ENCODE assay signal across 8 mouse cellular contexts in the genomic region with DNA sequence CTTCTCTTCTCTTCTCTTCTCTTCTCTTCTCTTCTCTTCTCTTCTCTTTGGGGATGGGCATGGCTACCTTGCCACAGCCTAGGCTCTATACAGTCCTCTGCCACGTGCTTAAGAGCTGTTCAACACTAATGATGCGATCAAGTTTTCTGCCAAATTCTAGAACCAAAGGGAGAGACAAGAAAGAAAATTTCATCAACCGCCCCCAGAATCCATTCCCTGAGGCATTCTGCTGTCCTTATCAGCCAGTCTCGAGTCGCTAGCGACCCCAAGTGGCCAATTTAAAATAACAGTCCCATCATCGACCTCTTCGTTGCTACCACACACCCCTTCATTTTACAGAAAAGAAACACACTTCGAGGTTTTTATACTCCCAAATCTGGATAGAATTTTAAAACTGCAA.
DNase-seq lines count a peak whose midpoint lies in the region; ATAC-seq lines count a peak whose summit lies in the region.

No protein-coding gene starts in this region.

- no peaks in the 10 kb centered on the region for H3K36me3 ChIP-seq in embryonic facial prominence, embryonic 13.5 days
- H3K36me3 ChIP-seq in limb, embryonic 10.5 days: no peaks in the 10 kb centered on the region
- no peaks in the 10 kb centered on the region for H3K36me3 ChIP-seq in midbrain, embryonic 14.5 days (ENCODE audit: control insufficient read depth, insufficient read depth, low read length)
- H3K36me3 ChIP-seq in stomach, embryonic 16.5 days (ENCODE audit: control insufficient read depth, insufficient read depth, low read length): no peaks in the 10 kb centered on the region

- ATAC-seq in embryonic facial prominence, embryonic 13.5 days (ENCODE audit: insufficient number of reproducible peaks, insufficient read depth, low FRiP score, low TSS enrichment, low read depth): no peak
- peak; percentile 62; the same call in 1 of the 2 replicates for ATAC-seq in midbrain, embryonic 14.5 days (ENCODE audit: low FRiP score, low TSS enrichment)
- ATAC-seq in stomach, embryonic 16.5 days (ENCODE audit: insufficient read depth, low FRiP score): peak; percentile 81

- peak; percentile 8 for DNase-seq in thymus, postnatal 14 days
- no peak for DNase-seq in thymus, adult 18-20 months
- DNase-seq in heart, adult 8-10 months (ENCODE audit: low spot score): peak; percentile 76
- DNase-seq in kidney, adult 8-10 months: peak; percentile 53 to 79
- peak; percentile 83 for DNase-seq in limb, embryonic 10.5 days (ENCODE audit: low spot score)
- peak; percentile 96 for DNase-seq in midbrain, embryonic 14.5 days

- WGBS in embryonic facial prominence, embryonic 13.5 days: 1% methylated on average over 9 of the region's 9 CpGs
- WGBS in limb, embryonic 10.5 days: under 1% methylated on average over 9 of the region's 9 CpGs
- WGBS in midbrain, embryonic 14.5 days: 1% methylated on average over 9 of the region's 9 CpGs
- WGBS in stomach, embryonic 16.5 days: 1% methylated on average over 9 of the region's 9 CpGs

- H3K9me3 ChIP-seq in embryonic facial prominence, embryonic 13.5 days: no peaks in the 10 kb centered on the region
- H3K9me3 ChIP-seq in limb, embryonic 10.5 days (replicated peaks): no peaks in the 10 kb centered on the region
- no peaks in the 10 kb centered on the region for H3K9me3 ChIP-seq in midbrain, embryonic 14.5 days (ENCODE audit: control insufficient read depth, low read length)
- no peaks in the 10 kb centered on the region for H3K9me3 ChIP-seq in stomach, embryonic 16.5 days (replicated peaks; ENCODE audit: control insufficient read depth, low read length)

- peak overlapping the region; percentile 37 for H3K4me3 ChIP-seq in embryonic facial prominence, embryonic 13.5 days
- H3K4me3 ChIP-seq in limb, embryonic 10.5 days: peak overlapping the region; percentile 35
- peak overlapping the region; percentile 29; the same call in 1 of the 2 replicates for H3K4me3 ChIP-seq in midbrain, embryonic 14.5 days (replicated peaks; ENCODE audit: low read depth, low read length)
- peak overlapping the region; percentile 33 for H3K4me3 ChIP-seq in stomach, embryonic 16.5 days (replicated peaks; ENCODE audit: low read length)

- H3K27me3 ChIP-seq in embryonic facial prominence, embryonic 13.5 days: no peaks in the 10 kb centered on the region
- no peaks in the 10 kb centered on the region for H3K27me3 ChIP-seq in limb, embryonic 10.5 days (ENCODE audit: low read depth, poor library complexity, severe bottlenecking)
- no peaks in the 10 kb centered on the region for H3K27me3 ChIP-seq in midbrain, embryonic 14.5 days (ENCODE audit: control insufficient read depth, insufficient read depth, low read length)
- no peaks in the 10 kb centered on the region for H3K27me3 ChIP-seq in stomach, embryonic 16.5 days (ENCODE audit: control insufficient read depth, insufficient read depth, low read length)

- H3K4me2 ChIP-seq in embryonic facial prominence, embryonic 13.5 days: peak overlapping the region; percentile 63
- peak overlapping the region; percentile 61 for H3K4me2 ChIP-seq in midbrain, embryonic 14.5 days (ENCODE audit: low read length)
- peak overlapping the region; percentile 52 for H3K4me2 ChIP-seq in stomach, embryonic 16.5 days (ENCODE audit: low read depth, low read length)

- 0 out of 2 replicates have a peak overlapping the region, but pooled peaks have one; percentile 36 for H3K9ac ChIP-seq in embryonic facial prominence, embryonic 13.5 days
- H3K9ac ChIP-seq in midbrain, embryonic 14.5 days (replicated peaks; ENCODE audit: low read length): no peak overlapping the region
- H3K9ac ChIP-seq in stomach, embryonic 16.5 days (ENCODE audit: low read length): no peak overlapping the region

- no peak overlapping the region; the same call in 1 of the 2 replicates for H3K27ac ChIP-seq in embryonic facial prominence, embryonic 13.5 days
- H3K27ac ChIP-seq in limb, embryonic 10.5 days: peak overlapping the region; percentile 78
- H3K27ac ChIP-seq in midbrain, embryonic 14.5 days (replicated peaks; ENCODE audit: low read depth, low read length): peak overlapping the region; percentile 78
- peak overlapping the region; percentile 39; the same call in 1 of the 2 replicates for H3K27ac ChIP-seq in stomach, embryonic 16.5 days (ENCODE audit: low read length)

- peaks cover 18% of the 10 kb centered on the region for H3K4me1 ChIP-seq in embryonic facial prominence, embryonic 13.5 days
- H3K4me1 ChIP-seq in limb, embryonic 10.5 days: peaks cover 41% of the 10 kb centered on the region
- H3K4me1 ChIP-seq in midbrain, embryonic 14.5 days (ENCODE audit: control insufficient read depth, insufficient read depth, low read length): peaks cover 12% of the 10 kb centered on the region; the same call in 1 of the 2 replicates
- H3K4me1 ChIP-seq in stomach, embryonic 16.5 days (ENCODE audit: control insufficient read depth, insufficient read depth, low read length): 0 out of 2 replicates have a peak, but pooled peaks cover 5% of the 10 kb centered on the region

Comparison
In these comparisons a context has a peak if more than half of its experiments do, and no peak if none do; other contexts are left out.
1. DNase-seq: peak in thymus, postnatal 14 days (single experiment), heart, adult 8-10 months (single experiment), kidney, adult 8-10 months (2 of 2), limb, embryonic 10.5 days (single experiment) and midbrain, embryonic 14.5 days (single experiment); none in thymus, adult 18-20 months (0 of 2).
2. Peak in every context shown above with its lines, with median percentiles within 50 percentile points of each other: H3K4me2 ChIP-seq and H3K4me3 ChIP-seq.